Comparison of ENCODE assay signal across 1 mouse cellular context in the genomic region with DNA sequence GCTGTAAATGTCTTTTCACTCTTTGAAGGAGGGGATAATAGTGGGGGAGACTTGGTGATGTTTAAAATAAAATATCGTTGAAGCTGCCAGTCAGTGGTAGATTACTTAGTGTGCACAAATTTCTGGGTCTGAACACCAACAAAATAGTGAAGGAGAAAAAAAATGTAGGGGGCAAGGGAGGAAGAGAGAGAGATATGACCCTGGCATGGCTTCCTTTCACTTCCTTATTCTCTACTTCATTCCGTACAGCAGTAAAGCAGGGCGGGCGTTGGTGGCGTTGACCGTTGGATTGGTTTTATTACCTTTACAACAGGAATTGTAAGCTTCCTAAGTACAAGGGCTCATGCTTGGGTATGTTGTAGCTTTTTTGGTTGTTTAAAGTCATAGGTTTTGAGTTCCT.
TF ChIP-seq lines count a peak whose summit lies in the region.

No protein-coding gene starts in this region.

TF ChIP-seq in MEL, 35 proteins besides CTCF, POLR2A, EP300 and RAD21:
- TF ChIP-seq CHD2 (IDR thresholded peaks at IDR 0.05; ENCODE audit: low read length), result no peak
- peak; percentile 34; the same call in 1 of the 2 replicates for TF ChIP-seq MXI1 (IDR thresholded peaks at IDR 0.05; ENCODE audit: low read depth, low read length)
- TF ChIP-seq SIN3A (IDR thresholded peaks at IDR 0.05; ENCODE audit: low read length), result 0 out of 2 replicates have a peak, but pooled peaks have one; percentile 3
- 0 out of 2 replicates have a peak, but pooled peaks have one; percentile 20 for TF ChIP-seq ELF1 (IDR thresholded peaks at IDR 0.05; ENCODE audit: low read depth, low read length)
- peak; percentile 68 for TF ChIP-seq ZNF384 (IDR thresholded peaks at IDR 0.05; ENCODE audit: low read depth, low read length)
- TF ChIP-seq GABPA (IDR thresholded peaks at IDR 0.05; ENCODE audit: low read depth, low read length), result no peak
- TF ChIP-seq BHLHE40 (IDR thresholded peaks at IDR 0.05; ENCODE audit: borderline replicate concordance, low read depth, low read length), result no peak
